In genomic region chr14:79737642-79738379, GRCm38 (mm10) we compare ENCODE assay signal across 10 mouse cellular contexts. TPM values are rescaled to one million over a fixed set of nuclear protein-coding genes. Genes with fewer than 3 reads are reported as not detected.
DNase-seq lines count a peak whose midpoint lies in the region; ATAC-seq and TF ChIP-seq lines count a peak whose summit lies in the region.
"Had no signal": no experiment of that assay in that cellular context is flagged by ENCODE, and none has a peak within 500 bp of the region (broad histone marks: within the 10 kb centered on the region; RNA-seq: fewer than 3 reads in every experiment).

No protein-coding gene starts in this region.

- no peaks in the 10 kb centered on the region for H3K9me3 ChIP-seq in forebrain, embryonic 11.5 days (ENCODE audit: control insufficient read depth, low read length)
- H3K9me3 ChIP-seq in forebrain, embryonic 15.5 days, result no peaks in the 10 kb centered on the region
- no peaks in the 10 kb centered on the region for H3K9me3 ChIP-seq in lung, postnatal 0 days (ENCODE audit: low read length)
- no peaks in the 10 kb centered on the region for H3K9me3 ChIP-seq in intestine, embryonic 16.5 days (ENCODE audit: control insufficient read depth, low read length)
- H3K9me3 ChIP-seq: heart, embryonic 15.5 days had no signal

- ATAC-seq in forebrain, embryonic 11.5 days (replicated peaks; ENCODE audit: low FRiP score), result peak; percentile 33; the same call in 1 of the 2 replicates
- no peak for ATAC-seq in forebrain, embryonic 15.5 days (replicated peaks)
- ATAC-seq in lung, postnatal 0 days, result no peak
- no peak for ATAC-seq in intestine, embryonic 16.5 days

- no peak overlapping the region for H3K9ac ChIP-seq in forebrain, embryonic 11.5 days (ENCODE audit: low read length)
- no peak overlapping the region for H3K9ac ChIP-seq in forebrain, embryonic 15.5 days (replicated peaks)
- no peak overlapping the region for H3K9ac ChIP-seq in lung, postnatal 0 days (replicated peaks; ENCODE audit: low read depth)
- H3K9ac ChIP-seq in intestine, embryonic 16.5 days (ENCODE audit: low read depth, low read length), result no peak overlapping the region
- H3K9ac ChIP-seq: heart, embryonic 15.5 days had no signal

- TF ChIP-seq CTCF in lung, postnatal 0 days (IDR thresholded peaks at IDR 0.05), result peak; percentile 64

- WGBS in forebrain, embryonic 11.5 days, result 66% methylated on average over 9 of the region's 9 CpGs
- WGBS in forebrain, embryonic 15.5 days, result 56% methylated on average over 9 of the region's 9 CpGs
- WGBS in lung, postnatal 0 days, result 53% methylated on average over 9 of the region's 9 CpGs
- WGBS in intestine, embryonic 16.5 days, result 55% methylated on average over 9 of the region's 9 CpGs

- no peaks in the 10 kb centered on the region for H3K4me1 ChIP-seq in forebrain, embryonic 11.5 days (replicated peaks; ENCODE audit: control insufficient read depth, insufficient read depth, low read length)
- H3K4me1 ChIP-seq in forebrain, embryonic 15.5 days, result peaks cover 13% of the 10 kb centered on the region; the same call in 1 of the 2 replicates
- H3K4me1 ChIP-seq in lung, postnatal 0 days (ENCODE audit: insufficient read depth, low read depth, low read length), result no peaks in the 10 kb centered on the region
- H3K4me1 ChIP-seq in intestine, embryonic 16.5 days (ENCODE audit: control insufficient read depth, insufficient read depth, low read length), result no peaks in the 10 kb centered on the region
- H3K4me1 ChIP-seq: megakaryocyte, embryonic 14.5 days had no signal

- no peaks in the 10 kb centered on the region for H3K27me3 ChIP-seq in forebrain, embryonic 11.5 days (ENCODE audit: control insufficient read depth, insufficient read depth, low read length)
- H3K27me3 ChIP-seq in forebrain, embryonic 15.5 days, result 0 out of 2 replicates have a peak, but pooled peaks cover 3% of the 10 kb centered on the region
- H3K27me3 ChIP-seq in lung, postnatal 0 days (replicated peaks; ENCODE audit: insufficient read depth, low read length), result no peaks in the 10 kb centered on the region
- no peaks in the 10 kb centered on the region for H3K27me3 ChIP-seq in intestine, embryonic 16.5 days (replicated peaks; ENCODE audit: control insufficient read depth, insufficient read depth, low read length)
- H3K27me3 ChIP-seq: heart, embryonic 15.5 days; megakaryocyte, embryonic 14.5 days had no signal

- TF ChIP-seq EP300 in lung, postnatal 0 days (IDR thresholded peaks at IDR 0.05), result no peak

- no peak overlapping the region for H3K4me3 ChIP-seq in forebrain, embryonic 11.5 days (ENCODE audit: low read depth, low read length)
- H3K4me3 ChIP-seq in forebrain, embryonic 15.5 days, result no peak overlapping the region
- no peak overlapping the region for H3K4me3 ChIP-seq in lung, postnatal 0 days (ENCODE audit: low read depth, low read length)
- no peak overlapping the region for H3K4me3 ChIP-seq in intestine, embryonic 16.5 days (ENCODE audit: low read length)
- H3K4me3 ChIP-seq: heart, embryonic 15.5 days; megakaryocyte, embryonic 14.5 days had no signal

- no peaks in the 10 kb centered on the region for H3K36me3 ChIP-seq in forebrain, embryonic 11.5 days (ENCODE audit: control insufficient read depth, insufficient read depth, low read length)
- no peaks in the 10 kb centered on the region for H3K36me3 ChIP-seq in forebrain, embryonic 15.5 days
- H3K36me3 ChIP-seq in lung, postnatal 0 days (ENCODE audit: insufficient read depth, low read length), result no peaks in the 10 kb centered on the region
- no peaks in the 10 kb centered on the region for H3K36me3 ChIP-seq in intestine, embryonic 16.5 days (ENCODE audit: control insufficient read depth, insufficient read depth, low read length)
- H3K36me3 ChIP-seq: heart, embryonic 15.5 days had no signal

- H3K4me2 ChIP-seq in forebrain, embryonic 11.5 days (ENCODE audit: low read depth, low read length, severe bottlenecking), result no peak overlapping the region
- no peak overlapping the region for H3K4me2 ChIP-seq in forebrain, embryonic 15.5 days (replicated peaks)
- H3K4me2 ChIP-seq in lung, postnatal 0 days (replicated peaks; ENCODE audit: low read depth, low read length), result no peak overlapping the region
- no peak overlapping the region for H3K4me2 ChIP-seq in intestine, embryonic 16.5 days (ENCODE audit: low read depth, low read length)
- H3K4me2 ChIP-seq: heart, embryonic 15.5 days had no signal

- no peak overlapping the region for H3K27ac ChIP-seq in forebrain, embryonic 11.5 days (ENCODE audit: low read depth, low read length)
- H3K27ac ChIP-seq in forebrain, embryonic 15.5 days (replicated peaks), result no peak overlapping the region
- H3K27ac ChIP-seq in lung, postnatal 0 days (ENCODE audit: low read length), result no peak overlapping the region
- H3K27ac ChIP-seq in intestine, embryonic 16.5 days (ENCODE audit: low read length), result no peak overlapping the region
- H3K27ac ChIP-seq: heart, embryonic 15.5 days had no signal

- DNase-seq in forebrain, embryonic 11.5 days (ENCODE audit: low spot score), result no peak
- peak; percentile 5 for DNase-seq in lung, postnatal 0 days (ENCODE audit: low spot score)
- no peak for DNase-seq in lung, postnatal 25 days (ENCODE audit: low spot score)
- DNase-seq in embryo, embryonic 9.5 days (ENCODE audit: extremely low spot score), result peak; percentile 19
- DNase-seq in mesoderm, embryonic 11.5 days (ENCODE audit: low read depth, low spot score), result peak; percentile 31
- no peak for DNase-seq in frontal cortex, postnatal 36 days (ENCODE audit: low spot score in 2 of 2)

RNA-seq across cellular contexts. Expression of gene Pcdh8, which starts 33.3 kb away (rescaled TPM):
- polyA plus RNA-seq in forebrain, embryonic 11.5 days (2014; fragmentation: Nextera tagmentation; extraction: Ambion mirVana), result 11.4 and 13.7 TPM in 2 replicates
- 55.7 and 58.0 TPM in 2 replicates for polyA plus RNA-seq in forebrain, embryonic 15.5 days (2015; fragmentation: Nextera tagmentation; extraction: Ambion mirVana)
- polyA plus RNA-seq in lung, postnatal 0 days (2015; fragmentation: Nextera tagmentation; extraction: Ambion mirVana), result not detected in 2 replicates
- polyA plus RNA-seq in intestine, embryonic 16.5 days (2015; fragmentation: Nextera tagmentation; extraction: Ambion mirVana), result 0.39 and 1.1 TPM in 2 replicates

Comparison
In these comparisons a context has a peak if more than half of its experiments do, and no peak if none do; other contexts are left out.
1. DNase-seq: peak in lung, postnatal 0 days (single experiment), embryo, embryonic 9.5 days (single experiment) and mesoderm, embryonic 11.5 days (single experiment); none in forebrain, embryonic 11.5 days (single experiment), lung, postnatal 25 days (single experiment) and frontal cortex, postnatal 36 days (0 of 2).